Mouse (Mus musculus) embryonic facial prominence, embryonic 10.5 days (tissue): ENCODE measurements around the gene Rhox4e. TPM values are rescaled to one million over a fixed set of nuclear protein-coding genes. Genes with fewer than 3 reads are reported as not detected.
"Not testable (repeated sequence)": the region's sequence is repeated elsewhere in the genome, so short reads cannot be mapped to it uniquely, and the experiment has no call there.

Source experiments
- DNase-seq: peaks from one replicate; pipeline ENCODE4 v3.0.0-alpha.2; 2017; ENCODE audit warnings: low spot score
- H3K27ac ChIP-seq: fragments of 300-500 bp; sonication (generic); replicated peaks from 2 replicates; pipeline ENCODE4 v1.5.1; 2016; ENCODE audit warnings: mild to moderate bottlenecking
- H3K27me3 ChIP-seq: fragments of 300-500 bp; sonication (generic); replicated peaks from 2 replicates; pipeline ENCODE4 v1.6.1; 2016; ENCODE audit warnings: low read depth, mild to moderate bottlenecking; ENCODE audit not compliant: poor library complexity, severe bottlenecking
- H3K36me3 ChIP-seq: fragments of 300-500 bp; sonication (generic); replicated peaks from 2 replicates; pipeline ENCODE4 v1.6.1; 2016; ENCODE audit warnings: mild to moderate bottlenecking, moderate library complexity
- H3K4me1 ChIP-seq: fragments of 300-500 bp; sonication (generic); 2 replicates; pipeline ENCODE4 v1.6.1; 2016
- H3K4me3 ChIP-seq: fragments of 300-500 bp; sonication (generic); 2 replicates; pipeline ENCODE4 v1.5.1; 2016; ENCODE audit warnings: mild to moderate bottlenecking, moderate library complexity
- H3K9me3 ChIP-seq: fragments of 300-500 bp; sonication (generic); 2 replicates; pipeline ENCODE4 v1.6.1; 2016; ENCODE audit warnings: mild to moderate bottlenecking
- WGBS: fragments of 180-500 bp; shearing (Covaris S2); methylation state at CpG from one replicate; pipeline ENCODE4 v1.1.7; 2016; 5-methylcytosine and 5-hydroxymethylcytosine counted together
- polyA plus RNA-seq: library from polyadenylated mRNA; unstranded; fragments of >200 nt; fragmentation: Nextera tagmentation; extraction: Ambion mirVana; gene quantifications from 2 replicates; pipeline ENCODE4 v1.2.1, GENCODE M21; 2016

Gene Rhox4e
- 0.35 TPM in 1 of 2 replicates, not detected in the other for polyA plus RNA-seq

DNA sequence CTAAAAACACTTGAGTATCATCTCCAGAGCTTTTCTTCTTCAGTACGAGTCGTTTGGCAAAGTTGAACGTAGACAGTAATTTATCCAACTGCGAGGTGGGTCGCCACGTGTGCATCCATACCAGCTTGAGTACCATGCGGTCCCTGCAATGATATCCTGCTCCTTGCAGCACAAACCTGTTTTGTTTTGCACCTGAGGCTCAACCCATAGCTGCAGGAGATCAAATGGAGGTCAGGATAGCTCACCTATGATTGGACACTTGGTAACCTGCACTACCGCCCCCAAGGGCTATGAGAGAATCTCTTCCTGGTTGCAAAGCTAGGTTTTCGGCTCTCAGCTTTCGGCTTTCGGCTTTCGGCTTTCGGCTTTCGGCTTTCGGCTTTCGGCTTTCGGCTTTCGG lies at the start of gene Rhox4e:
Rhox4e (plus strand) TSS at position 301 of the 400 bp plus-strand sequence.
- H3K9me3 ChIP-seq, H3K4me3 ChIP-seq, H3K27me3 ChIP-seq, DNase-seq, H3K27ac ChIP-seq, H3K36me3 ChIP-seq, H3K4me1 ChIP-seq: not testable (repeated sequence)
- 96% methylated on average over 11 of the region's 18 CpGs for WGBS

DNA sequence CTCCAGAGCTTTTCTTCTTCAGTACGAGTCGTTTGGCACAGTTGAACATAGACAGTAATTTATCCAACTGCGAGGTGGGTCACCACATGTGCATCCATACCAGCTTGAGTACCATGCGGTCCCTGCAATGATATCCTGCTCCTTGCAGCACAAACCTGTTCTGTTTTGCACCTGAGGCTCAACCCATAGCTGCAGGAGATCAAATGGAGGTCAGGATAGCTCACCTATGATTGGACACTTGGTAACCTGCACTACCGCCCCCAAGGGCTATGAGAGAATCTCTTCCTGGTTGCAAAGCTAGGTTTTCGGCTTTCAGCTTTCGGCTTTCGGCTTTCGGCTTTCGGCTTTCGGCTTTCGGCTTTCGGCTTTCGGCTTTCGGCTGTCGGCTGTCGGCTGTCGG lies 43.2 kb upstream of the Rhox4e start, which contains the start of gene Rhox4d:
Rhox4d (plus strand) TSS at position 301 of the 400 bp plus-strand sequence.
- H3K27me3 ChIP-seq, H3K4me1 ChIP-seq, DNase-seq, H3K4me3 ChIP-seq, H3K27ac ChIP-seq, H3K9me3 ChIP-seq, H3K36me3 ChIP-seq: not testable (repeated sequence)
- 94% methylated on average over 17 of the region's 18 CpGs for WGBS

DNA sequence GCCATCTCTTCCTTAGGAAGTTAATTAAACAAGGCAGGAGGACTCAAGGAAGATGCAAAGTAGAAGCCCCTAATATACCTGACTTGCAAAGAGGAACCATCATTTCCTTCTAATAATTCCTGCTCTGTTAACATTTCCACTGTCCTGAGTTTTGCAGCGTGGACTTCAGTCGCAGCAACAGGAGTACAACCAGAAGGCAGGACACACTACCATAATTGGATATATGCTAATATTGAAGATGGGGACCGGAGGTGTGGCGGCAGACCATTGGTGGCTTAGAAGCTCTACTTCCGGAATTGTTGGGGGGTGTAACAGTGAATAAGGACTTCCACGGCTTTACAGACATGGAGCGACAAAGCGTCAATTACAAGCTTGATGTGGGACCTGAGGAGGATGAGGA lies 27.1 kb upstream of the Rhox4e start, which contains the start of gene Rhox2e:
Rhox2e (plus strand) TSS at position 301 of the 400 bp plus-strand sequence.
- WGBS: 95% methylated on average over 3 of the region's 8 CpGs
- not testable (repeated sequence) for DNase-seq, H3K27ac ChIP-seq, H3K4me1 ChIP-seq, H3K9me3 ChIP-seq, H3K27me3 ChIP-seq, H3K4me3 ChIP-seq, H3K36me3 ChIP-seq

DNA sequence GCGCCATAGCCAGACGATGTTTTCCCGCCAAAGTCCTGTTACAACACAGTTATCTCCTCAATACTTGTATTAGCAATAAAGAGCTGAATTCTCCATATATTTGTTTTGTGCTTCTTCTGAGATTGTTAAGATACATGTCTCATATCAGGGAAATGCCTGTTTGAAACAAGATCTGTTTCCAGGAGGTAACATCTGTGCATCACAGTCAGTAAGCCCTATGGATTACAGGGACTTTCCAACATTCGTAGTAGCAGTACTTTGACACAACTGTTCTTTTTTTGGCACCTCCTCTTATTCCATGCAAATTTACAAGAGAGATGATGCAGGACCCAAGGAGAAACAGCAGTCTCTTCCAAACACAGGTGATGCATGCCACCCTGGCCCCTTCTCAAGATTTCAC lies 15.5 kb upstream of the Rhox4e start, which contains the start of gene Rhox3e:
Rhox3e (plus strand) TSS at position 301 of the 400 bp plus-strand sequence.
- H3K27ac ChIP-seq, DNase-seq, H3K4me3 ChIP-seq, H3K27me3 ChIP-seq, H3K4me1 ChIP-seq, H3K9me3 ChIP-seq, H3K36me3 ChIP-seq: not testable (repeated sequence)
- 75% methylated on average over 1 of the region's 4 CpGs for WGBS

DNA sequence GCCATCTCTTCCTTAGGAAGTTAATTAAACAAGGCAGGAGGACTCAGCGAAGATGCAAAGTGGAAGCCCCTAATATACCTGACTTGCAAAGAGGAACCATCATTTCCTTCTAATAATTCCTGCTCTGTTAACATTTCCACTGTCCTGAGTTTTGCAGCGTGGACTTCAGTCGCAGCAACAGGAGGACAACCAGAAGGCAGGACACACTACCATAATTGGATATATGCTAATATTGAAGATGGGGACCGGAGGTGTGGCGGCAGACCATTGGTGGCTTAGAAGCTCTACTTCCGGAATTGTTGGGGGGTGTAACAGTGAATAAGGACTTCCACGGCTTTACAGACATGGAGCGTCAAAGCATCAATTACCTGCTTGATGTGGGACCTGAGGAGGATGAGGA lies 13.9 kb downstream of the Rhox4e start, which contains the start of gene Rhox2f:
Rhox2f (plus strand) TSS at position 301 of the 400 bp plus-strand sequence.
- not testable (repeated sequence) for DNase-seq, H3K36me3 ChIP-seq, H3K4me3 ChIP-seq, H3K27ac ChIP-seq, H3K27me3 ChIP-seq, H3K4me1 ChIP-seq, H3K9me3 ChIP-seq
- WGBS: 95% methylated on average over 8 of the region's 8 CpGs

DNA sequence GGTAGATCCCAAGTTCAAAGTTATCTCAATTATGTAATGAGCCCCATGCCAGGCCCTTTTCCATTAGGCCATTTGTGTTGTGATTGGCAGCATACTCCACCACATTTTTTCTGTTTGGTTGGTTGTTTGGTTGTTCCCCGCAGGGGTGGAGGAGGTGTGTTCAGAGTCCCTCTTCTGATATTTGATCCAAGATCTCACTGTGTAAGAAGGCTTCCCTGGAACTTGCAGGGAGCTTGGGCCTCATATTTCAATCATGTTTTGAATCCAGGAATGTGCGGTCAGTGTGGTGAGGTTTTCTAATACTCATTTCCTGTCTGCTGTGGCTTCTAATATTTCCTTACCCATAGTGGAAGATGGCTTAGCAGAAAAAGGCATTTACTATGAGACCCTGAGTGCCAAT lies 15.4 kb downstream of the Rhox4e start:
- not testable (repeated sequence) for H3K4me3 ChIP-seq, H3K4me1 ChIP-seq, H3K27me3 ChIP-seq, H3K36me3 ChIP-seq, H3K27ac ChIP-seq, H3K9me3 ChIP-seq
- DNase-seq: peak; percentile 9
- WGBS: 43% methylated on average over 2 of the region's 2 CpGs

DNA sequence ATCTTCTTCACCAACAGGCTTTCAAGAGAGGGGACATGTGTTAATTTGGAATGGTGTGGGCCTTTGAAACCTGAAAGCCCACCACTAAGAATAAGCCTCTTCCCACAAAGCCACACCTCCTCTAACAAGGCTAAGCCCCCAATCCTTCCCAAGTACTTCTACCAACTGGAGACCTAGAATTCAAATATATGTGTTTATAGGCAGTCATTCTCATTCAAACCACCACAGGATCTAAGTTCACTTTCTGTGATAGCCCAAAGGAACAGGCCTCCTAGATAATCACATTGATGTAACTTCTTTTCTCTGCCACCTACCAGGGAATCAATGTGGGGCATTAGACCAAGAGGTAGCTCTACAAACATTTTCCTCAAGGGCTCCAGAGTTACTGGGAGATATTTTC lies 23.5 kb downstream of the Rhox4e start, which contains the start of gene Rhox3f:
Rhox3f (plus strand) TSS at position 301 of the 400 bp plus-strand sequence.
- H3K27ac ChIP-seq, DNase-seq, H3K4me1 ChIP-seq, H3K9me3 ChIP-seq, H3K36me3 ChIP-seq, H3K27me3 ChIP-seq, H3K4me3 ChIP-seq: not testable (repeated sequence)

DNA sequence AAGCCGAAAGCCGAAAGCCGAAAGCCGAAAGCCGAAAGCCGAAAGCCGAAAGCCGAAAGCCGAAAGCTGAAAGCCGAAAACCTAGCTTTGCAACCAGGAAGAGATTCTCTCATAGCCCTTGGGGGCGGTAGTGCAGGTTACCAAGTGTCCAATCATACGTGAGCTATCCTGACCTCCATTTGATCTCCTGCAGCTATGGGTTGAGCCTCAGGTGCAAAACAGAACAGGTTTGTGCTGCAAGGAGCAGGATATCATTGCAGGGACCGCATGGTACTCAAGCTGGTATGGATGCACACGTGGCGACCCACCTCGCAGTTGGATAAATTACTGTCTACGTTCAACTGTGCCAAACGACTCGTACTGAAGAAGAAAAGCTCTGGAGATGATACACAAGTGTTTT lies 50.4 kb downstream of the Rhox4e start, which contains the start of gene Rhox4f:
Rhox4f (minus strand) TSS at position 101 of the 400 bp plus-strand sequence.
- not testable (repeated sequence) for H3K27ac ChIP-seq, H3K27me3 ChIP-seq, DNase-seq, H3K36me3 ChIP-seq, H3K9me3 ChIP-seq, H3K4me1 ChIP-seq, H3K4me3 ChIP-seq
- WGBS: 94% methylated on average over 19 of the region's 19 CpGs

Other genes starting within 250 kb of the Rhox4e start
- gene Rhox3a2, start 177.4 kb upstream of the Rhox4e start, polyA plus RNA-seq: not detected in 2 replicates
- 1.9 and 2.0 TPM in 2 replicates for gene Rhox4a2, start 166.6 kb upstream of the Rhox4e start, polyA plus RNA-seq
- not detected in 2 replicates for gene Rhox2b, start 145.3 kb upstream of the Rhox4e start, polyA plus RNA-seq
- gene Rhox4b, start 124.9 kb upstream of the Rhox4e start, polyA plus RNA-seq: 0.64 and 0.68 TPM in 2 replicates
- gene Rhox2c, start 103.7 kb upstream of the Rhox4e start, polyA plus RNA-seq: 0.48 TPM in 1 of 2 replicates, not detected in the other
- gene Rhox3c, start 98.8 kb upstream of the Rhox4e start, polyA plus RNA-seq: not detected in 2 replicates
- gene Rhox4c, start 77.1 kb upstream of the Rhox4e start, polyA plus RNA-seq: not detected in 2 replicates
- not detected in 2 replicates for gene Rhox2d, start 64.0 kb upstream of the Rhox4e start, polyA plus RNA-seq
- gene Rhox4d, start 43.1 kb upstream of the Rhox4e start, polyA plus RNA-seq: not detected in 2 replicates
- 0.27 and 0.52 TPM in 2 replicates for gene Rhox2e, start 27.0 kb upstream of the Rhox4e start, polyA plus RNA-seq
- not detected in 2 replicates for gene Rhox3e, start 15.4 kb upstream of the Rhox4e start, polyA plus RNA-seq
- not detected in 2 replicates for gene Rhox2f, start 14.0 kb downstream of the Rhox4e start, polyA plus RNA-seq
- not detected in 2 replicates for gene Rhox3f, start 23.6 kb downstream of the Rhox4e start, polyA plus RNA-seq
- not detected in 2 replicates for gene Rhox4f, start 50.3 kb downstream of the Rhox4e start, polyA plus RNA-seq
- not detected in 2 replicates for gene Rhox3g, start 71.2 kb downstream of the Rhox4e start, polyA plus RNA-seq
- not detected in 2 replicates for gene Rhox2g, start 86.1 kb downstream of the Rhox4e start, polyA plus RNA-seq
- gene Rhox4g, start 93.9 kb downstream of the Rhox4e start, polyA plus RNA-seq: not detected in 2 replicates
- gene Rhox3h, start 111.4 kb downstream of the Rhox4e start, polyA plus RNA-seq: not detected in 2 replicates
- gene Rhox2h, start 115.9 kb downstream of the Rhox4e start, polyA plus RNA-seq: not detected in 2 replicates
- gene Rhox5, start 247.4 kb downstream of the Rhox4e start, polyA plus RNA-seq: 1.8 and 1.9 TPM in 2 replicates